Mouse (Mus musculus) heart, postnatal 0 days (tissue): ENCODE data around the gene Mctp1.

ENCODE experiments used
- CTCF ChIP-seq: IDR thresholded peaks from 2 replicates; pipeline ENCODE4 v1.5.1; 2016; ENCODE audit warnings: antibody characterized with exemption, control low read depth, low read depth
- EP300 ChIP-seq: IDR thresholded peaks from 2 replicates; pipeline ENCODE4 v1.6.1; 2016; ENCODE audit warnings: antibody characterized with exemption, low read depth

GRCm38 (mm10) chr13:76481601-76482000 lies 97.3 kb downstream of the Mctp1 start:
- no peak for TF ChIP-seq CTCF
- TF ChIP-seq EP300, result no peak
